Comparison of ENCODE assay signal across 12 mouse cellular contexts in the genomic region with DNA sequence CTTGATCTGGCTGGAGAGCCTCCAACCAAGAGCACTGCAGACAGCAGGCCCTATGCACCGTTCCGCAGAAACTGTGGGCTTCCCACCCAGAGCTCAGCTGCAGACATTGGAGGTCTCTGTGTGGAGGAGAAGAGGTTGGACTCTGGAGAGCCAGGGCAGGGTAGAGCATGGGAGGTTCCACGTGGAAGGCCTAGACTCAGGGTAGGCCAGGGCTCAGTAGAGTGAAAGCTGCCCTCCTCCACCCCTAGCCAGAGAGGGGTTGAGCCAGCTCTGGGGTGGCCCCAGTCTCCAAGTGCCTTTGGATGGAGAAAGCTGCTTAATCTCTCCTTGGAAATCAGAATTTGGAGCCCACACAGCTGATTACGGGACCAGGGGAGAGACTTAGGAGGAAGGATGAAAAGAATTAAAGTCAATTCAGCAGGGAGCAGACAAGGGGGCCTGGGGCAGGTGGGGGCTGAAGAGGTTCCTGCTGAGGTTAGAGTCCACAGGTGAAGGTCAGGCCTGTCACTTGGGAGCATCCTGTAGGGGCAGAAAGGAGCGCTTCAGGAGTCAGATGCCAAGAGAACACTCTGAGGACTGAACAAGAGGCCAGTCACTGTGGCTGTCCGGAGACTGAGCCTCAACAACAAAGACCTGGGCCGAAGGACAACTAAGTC. TPM values are rescaled to one million over a fixed set of nuclear protein-coding genes. Genes with fewer than 3 reads are reported as not detected.
DNase-seq lines count a peak whose midpoint lies in the region; ATAC-seq and TF ChIP-seq lines count a peak whose summit lies in the region.
"Had no signal": no experiment of that assay in that cellular context is flagged by ENCODE, and none has a peak within 500 bp of the region (broad histone marks: within the 10 kb centered on the region; RNA-seq: fewer than 3 reads in every experiment).

No protein-coding gene starts in this region.

- H3K9me3 ChIP-seq in heart, embryonic 15.5 days (replicated peaks) = no peaks in the 10 kb centered on the region
- no peaks in the 10 kb centered on the region for H3K9me3 ChIP-seq in midbrain, embryonic 12.5 days
- no peaks in the 10 kb centered on the region for H3K9me3 ChIP-seq in midbrain, postnatal 0 days (ENCODE audit: low read length)
- H3K9me3 ChIP-seq in hindbrain, embryonic 13.5 days = no peaks in the 10 kb centered on the region
- no peaks in the 10 kb centered on the region for H3K9me3 ChIP-seq in stomach, postnatal 0 days (ENCODE audit: control insufficient read depth, low read length)

- no peaks in the 10 kb centered on the region for H3K36me3 ChIP-seq in heart, embryonic 15.5 days
- no peaks in the 10 kb centered on the region for H3K36me3 ChIP-seq in midbrain, embryonic 12.5 days
- no peaks in the 10 kb centered on the region for H3K36me3 ChIP-seq in midbrain, postnatal 0 days (ENCODE audit: insufficient read depth, low read length)
- no peaks in the 10 kb centered on the region for H3K36me3 ChIP-seq in hindbrain, embryonic 13.5 days
- no peaks in the 10 kb centered on the region for H3K36me3 ChIP-seq in stomach, postnatal 0 days (ENCODE audit: control insufficient read depth, insufficient read depth, low read length)

- no peak for ATAC-seq in heart, embryonic 15.5 days (replicated peaks; ENCODE audit: insufficient number of reproducible peaks, insufficient read depth, low FRiP score, low read depth)
- 0 out of 2 replicates have a peak, but pooled peaks have one; percentile 16 for ATAC-seq in midbrain, embryonic 12.5 days (ENCODE audit: low FRiP score, low read depth)
- no peak for ATAC-seq in midbrain, postnatal 0 days (ENCODE audit: low FRiP score)
- ATAC-seq in hindbrain, embryonic 13.5 days (ENCODE audit: low FRiP score) = no peak
- ATAC-seq in stomach, postnatal 0 days (ENCODE audit: low FRiP score, low TSS enrichment) = no peak
- ATAC-seq: activated CD4-positive, CD25-positive, alpha-beta regulatory T cell, adult 4 months had no signal

- DNase-seq in heart, postnatal 25 days (ENCODE audit: low spot score) = no peak
- no peak for DNase-seq in midbrain, postnatal 0 days (ENCODE audit: low spot score)
- DNase-seq in stomach, postnatal 0 days (ENCODE audit: low spot score) = no peak
- DNase-seq in right cerebral cortex, postnatal 14 days = no peak
- DNase-seq: kidney, postnatal 14 days; spleen, adult 18-20 months; thymus, postnatal 36 days had no signal

- no peak overlapping the region for H3K9ac ChIP-seq in heart, embryonic 15.5 days
- H3K9ac ChIP-seq in midbrain, embryonic 12.5 days (replicated peaks) = no peak overlapping the region
- H3K9ac ChIP-seq in midbrain, postnatal 0 days (replicated peaks; ENCODE audit: low read length, poor library complexity, severe bottlenecking) = no peak overlapping the region
- H3K9ac ChIP-seq in hindbrain, embryonic 13.5 days = 0 out of 2 replicates have a peak overlapping the region, but pooled peaks have one; percentile 2
- H3K9ac ChIP-seq in stomach, postnatal 0 days (ENCODE audit: low read length) = 0 out of 2 replicates have a peak overlapping the region, but pooled peaks have one; percentile 18

- H3K4me1 ChIP-seq in heart, embryonic 15.5 days (replicated peaks) = peaks cover 16% of the 10 kb centered on the region
- H3K4me1 ChIP-seq in midbrain, embryonic 12.5 days = peaks cover 11% of the 10 kb centered on the region; the same call in 1 of the 2 replicates
- H3K4me1 ChIP-seq in midbrain, postnatal 0 days (ENCODE audit: insufficient read depth, low read length) = no peaks in the 10 kb centered on the region
- H3K4me1 ChIP-seq in hindbrain, embryonic 13.5 days (replicated peaks) = peaks cover 18% of the 10 kb centered on the region
- H3K4me1 ChIP-seq in stomach, postnatal 0 days (replicated peaks; ENCODE audit: control insufficient read depth, insufficient read depth) = peaks cover 7% of the 10 kb centered on the region

- 58% methylated on average over 7 of the region's 7 CpGs for WGBS in heart, embryonic 15.5 days
- 33% methylated on average over 7 of the region's 7 CpGs for WGBS in midbrain, embryonic 12.5 days
- WGBS in midbrain, postnatal 0 days = 43% methylated on average over 7 of the region's 7 CpGs
- 54% methylated on average over 7 of the region's 7 CpGs for WGBS in hindbrain, embryonic 13.5 days
- WGBS in stomach, postnatal 0 days = 47% methylated on average over 7 of the region's 7 CpGs

- no peak overlapping the region for H3K4me3 ChIP-seq in heart, embryonic 15.5 days
- no peak overlapping the region for H3K4me3 ChIP-seq in midbrain, embryonic 12.5 days
- H3K4me3 ChIP-seq in midbrain, postnatal 0 days (ENCODE audit: low read depth, low read length) = no peak overlapping the region
- H3K4me3 ChIP-seq in hindbrain, embryonic 13.5 days = no peak overlapping the region
- H3K4me3 ChIP-seq in stomach, postnatal 0 days (ENCODE audit: low read depth, low read length) = no peak overlapping the region
- H3K4me3 ChIP-seq: left cerebral cortex, adult 2 months had no signal

- H3K4me2 ChIP-seq in heart, embryonic 15.5 days = no peak overlapping the region
- no peak overlapping the region for H3K4me2 ChIP-seq in midbrain, embryonic 12.5 days (replicated peaks)
- H3K4me2 ChIP-seq in midbrain, postnatal 0 days (ENCODE audit: low read depth, low read length, poor library complexity, severe bottlenecking) = no peak overlapping the region
- H3K4me2 ChIP-seq in hindbrain, embryonic 13.5 days = no peak overlapping the region
- H3K4me2 ChIP-seq in stomach, postnatal 0 days (replicated peaks; ENCODE audit: low read depth) = no peak overlapping the region

- intact Hi-C loops in heart, postnatal 25 days (cut with DNase I) = no loop called here

- H3K27ac ChIP-seq in heart, embryonic 15.5 days = peak overlapping the region; percentile 48
- H3K27ac ChIP-seq in midbrain, embryonic 12.5 days (replicated peaks) = no peak overlapping the region
- H3K27ac ChIP-seq in midbrain, postnatal 0 days (ENCODE audit: low read depth, low read length) = no peak overlapping the region
- peak overlapping the region; percentile 52 for H3K27ac ChIP-seq in hindbrain, embryonic 13.5 days
- H3K27ac ChIP-seq in stomach, postnatal 0 days (replicated peaks) = peak overlapping the region; percentile 75
- H3K27ac ChIP-seq: left cerebral cortex, adult 2 months had no signal

- TF ChIP-seq EP300 in stomach, postnatal 0 days (optimal IDR thresholded peaks at IDR 0.05) = no peak

- no peak for TF ChIP-seq CTCF in midbrain, postnatal 0 days (IDR thresholded peaks at IDR 0.05)
- no peak for TF ChIP-seq CTCF in stomach, postnatal 0 days (IDR thresholded peaks at IDR 0.05; ENCODE audit: low read depth)

- no peaks in the 10 kb centered on the region for H3K27me3 ChIP-seq in heart, embryonic 15.5 days
- H3K27me3 ChIP-seq in midbrain, embryonic 12.5 days = peaks cover 25% of the 10 kb centered on the region
- no peaks in the 10 kb centered on the region for H3K27me3 ChIP-seq in midbrain, postnatal 0 days (ENCODE audit: insufficient read depth, low read length)
- 0 out of 2 replicates have a peak, but pooled peaks cover 7% of the 10 kb centered on the region for H3K27me3 ChIP-seq in hindbrain, embryonic 13.5 days
- H3K27me3 ChIP-seq in stomach, postnatal 0 days (ENCODE audit: control insufficient read depth, insufficient read depth, low read length) = no peaks in the 10 kb centered on the region

RNA-seq across cellular contexts. Expression of a gene that starts 45.8 kb away (rescaled TPM):
- polyA plus RNA-seq in heart, embryonic 15.5 days (2015; fragmentation: Nextera tagmentation; extraction: Ambion mirVana) = 21.4 and 23.0 TPM in 2 replicates
- 10 to 100 TPM; 21.4 to 24.4 TPM for total RNA-seq in heart, postnatal 25 days (2021)
- polyA plus RNA-seq in midbrain, embryonic 12.5 days (2016; fragmentation: Nextera tagmentation; extraction: Ambion mirVana) = 32.5 and 33.3 TPM in 2 replicates
- 35.2 and 37.2 TPM in 2 replicates for total RNA-seq in midbrain, postnatal 0 days (2014; rRNA removed)
- polyA plus RNA-seq in midbrain, postnatal 0 days (2015; fragmentation: Nextera tagmentation; extraction: Ambion mirVana) = 25.4 and 26.0 TPM in 2 replicates
- polyA plus RNA-seq in hindbrain, embryonic 13.5 days (2015; fragmentation: Nextera tagmentation; extraction: Ambion mirVana) = 26.8 and 32.3 TPM in 2 replicates
- 7.0 and 8.2 TPM in 2 replicates for polyA plus RNA-seq in stomach, postnatal 0 days (2015; fragmentation: Nextera tagmentation; extraction: Ambion mirVana)

Comparison
In these comparisons a context has a peak if more than half of its experiments do, and no peak if none do; other contexts are left out.
1. H3K27ac ChIP-seq: peak in heart, embryonic 15.5 days (single experiment), hindbrain, embryonic 13.5 days (single experiment) and stomach, postnatal 0 days (single experiment); none in midbrain, embryonic 12.5 days (single experiment) and midbrain, postnatal 0 days (single experiment).
2. H3K9ac ChIP-seq: peak in hindbrain, embryonic 13.5 days (single experiment) and stomach, postnatal 0 days (single experiment); none in heart, embryonic 15.5 days (single experiment), midbrain, embryonic 12.5 days (single experiment) and midbrain, postnatal 0 days (single experiment).